Mouse (Mus musculus): ENCODE data around the gene Prkrip1. TPM values are rescaled to one million over a fixed set of nuclear protein-coding genes. Genes with fewer than 3 reads are reported as not detected.

The Prkrip1 gene
- polyA plus RNA-seq (2017; shearing (Covaris generic)): 10 to 100 TPM; 31.0 to 49.0 TPM

GRCm38 (mm10) chr5:136198474-136199391, at the start of gene Prkrip1:
Gene Prkrip1, minus strand, starts transcription at chr5:136198963.
- ATAC-seq: peak; percentile 99

- ATAC-seq: no peak
These were observed 49.7 kb upstream of the Prkrip1 start for GRCm38 (mm10) chr5:136248441-136248840.

GRCm38 (mm10) chr5:136246452-136246838, 47.7 kb upstream of the Prkrip1 start, which contains the start of gene Sh2b2:
Gene Sh2b2, minus strand, starts transcription at chr5:136246556.
- ATAC-seq: no peak

GRCm38 (mm10) chr5:136245541-136246451, 47.0 kb upstream of the Prkrip1 start:
- ATAC-seq: no peak

GRCm38 (mm10) chr5:136244762-136245540, 46.2 kb upstream of the Prkrip1 start:
- peak; percentile 26 for ATAC-seq

GRCm38 (mm10) chr5:136243851-136244761, 45.3 kb upstream of the Prkrip1 start:
- no peak for ATAC-seq

GRCm38 (mm10) chr5:136241161-136241560, 42.4 kb upstream of the Prkrip1 start:
- ATAC-seq: no peak

- ATAC-seq: no peak
These were observed 41.6 kb upstream of the Prkrip1 start for GRCm38 (mm10) chr5:136240381-136240780.

GRCm38 (mm10) chr5:136237607-136238006, 38.8 kb upstream of the Prkrip1 start:
- no peak for ATAC-seq

- no peak for ATAC-seq
These were observed 37.8 kb upstream of the Prkrip1 start for GRCm38 (mm10) chr5:136236611-136237010.

GRCm38 (mm10) chr5:136230348-136231035, 31.7 kb upstream of the Prkrip1 start:
- ATAC-seq: no peak

- ATAC-seq: no peak
These were observed 27.6 kb upstream of the Prkrip1 start for GRCm38 (mm10) chr5:136226246-136226876.

- ATAC-seq: no peak
These were observed 19.8 kb upstream of the Prkrip1 start for GRCm38 (mm10) chr5:136218585-136218984.

- no peak for ATAC-seq
These were observed 19.2 kb upstream of the Prkrip1 start for GRCm38 (mm10) chr5:136217932-136218381.

- ATAC-seq: no peak
These were observed 18.4 kb upstream of the Prkrip1 start for GRCm38 (mm10) chr5:136217004-136217665.

- no peak for ATAC-seq
These were observed 17.2 kb upstream of the Prkrip1 start for GRCm38 (mm10) chr5:136215958-136216357.

GRCm38 (mm10) chr5:136215211-136215610, 16.4 kb upstream of the Prkrip1 start:
- ATAC-seq: no peak

GRCm38 (mm10) chr5:136213716-136214115, 15.0 kb upstream of the Prkrip1 start:
- no peak for ATAC-seq

GRCm38 (mm10) chr5:136212716-136213115, 14.0 kb upstream of the Prkrip1 start:
- ATAC-seq: no peak

Data from CD4-positive, CD25-positive, alpha-beta regulatory T cell, adult 4 months (primary cell).